Comparison of ENCODE assay signal across 8 mouse cellular contexts in the genomic region with DNA sequence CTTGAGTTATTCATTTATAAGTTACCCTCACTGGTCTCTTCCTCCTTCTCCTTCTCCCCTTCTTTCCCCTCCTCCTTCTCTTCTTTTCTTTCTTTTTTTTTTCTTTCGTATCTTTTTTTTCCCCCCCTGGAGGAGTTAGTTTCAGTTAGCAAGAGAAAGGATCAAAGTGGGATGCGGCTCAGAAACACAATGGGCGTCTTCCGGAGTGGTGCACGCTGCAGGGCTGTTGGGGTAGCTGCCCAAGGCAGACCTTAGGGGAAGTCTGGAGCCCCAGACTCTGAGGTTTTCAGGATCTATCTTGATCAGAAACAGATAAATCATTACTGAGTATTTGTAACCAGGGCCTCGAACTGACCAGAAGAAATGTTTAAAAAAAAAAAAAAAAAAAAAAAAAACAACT. TPM values are rescaled to one million over a fixed set of nuclear protein-coding genes. Genes with fewer than 3 reads are reported as not detected.
DNase-seq lines count a peak whose midpoint lies in the region; ATAC-seq and TF ChIP-seq lines count a peak whose summit lies in the region.

No protein-coding gene starts in this region.

- ATAC-seq in forebrain, embryonic 15.5 days (replicated peaks) = no peak
- ATAC-seq in liver, postnatal 0 days = no peak

- peaks cover 22% of the 10 kb centered on the region for H3K4me1 ChIP-seq in forebrain, embryonic 15.5 days
- H3K4me1 ChIP-seq in liver, postnatal 0 days (ENCODE audit: insufficient read depth) = peaks cover 7% of the 10 kb centered on the region; the same call in 1 of the 2 replicates

- TF ChIP-seq CTCF in liver, postnatal 0 days (IDR thresholded peaks at IDR 0.05; ENCODE audit: low read depth) = no peak

- no peaks in the 10 kb centered on the region for H3K36me3 ChIP-seq in forebrain, embryonic 15.5 days
- no peaks in the 10 kb centered on the region for H3K36me3 ChIP-seq in liver, postnatal 0 days (replicated peaks; ENCODE audit: insufficient read depth, low read length)

- H3K27ac ChIP-seq in forebrain, embryonic 15.5 days (replicated peaks) = no peak overlapping the region
- no peak overlapping the region for H3K27ac ChIP-seq in liver, postnatal 0 days (ENCODE audit: low read depth)

- DNase-seq in embryo, embryonic 10 days (ENCODE audit: low spot score) = peak; percentile 69
- DNase-seq in embryo, embryonic 9.5 days (ENCODE audit: extremely low spot score) = no peak
- DNase-seq in 3T3-L1 (ENCODE audit: low read depth, low spot score) = peak; percentile 36
- DNase-seq in liver, postnatal 0 days = no peak
- no peak for DNase-seq in cerebellum, adult 8-10 months
- no peak for DNase-seq in adrenal gland, postnatal 25 days
- no peak for DNase-seq in adipocyte (ENCODE audit: low spot score)

- no peaks in the 10 kb centered on the region for H3K9me3 ChIP-seq in forebrain, embryonic 15.5 days
- H3K9me3 ChIP-seq in liver, postnatal 0 days (ENCODE audit: low read length) = no peaks in the 10 kb centered on the region

- TF ChIP-seq EP300 in liver, postnatal 0 days (IDR thresholded peaks at IDR 0.05; ENCODE audit: low read depth) = no peak

- H3K4me2 ChIP-seq in forebrain, embryonic 15.5 days (replicated peaks) = peak overlapping the region; percentile 100
- H3K4me2 ChIP-seq in liver, postnatal 0 days (ENCODE audit: low read depth, low read length) = peak overlapping the region; percentile 94

- no peak overlapping the region for H3K9ac ChIP-seq in forebrain, embryonic 15.5 days (replicated peaks)
- no peak overlapping the region for H3K9ac ChIP-seq in liver, postnatal 0 days (replicated peaks)

- H3K27me3 ChIP-seq in forebrain, embryonic 15.5 days = peaks cover 32% of the 10 kb centered on the region; the same call in 1 of the 2 replicates
- peaks cover 16% of the 10 kb centered on the region for H3K27me3 ChIP-seq in liver, postnatal 0 days (ENCODE audit: insufficient read depth, low read length)

- H3K4me3 ChIP-seq in forebrain, embryonic 15.5 days = peak overlapping the region; percentile 62
- peak overlapping the region; percentile 66; the same call in 1 of the 2 replicates for H3K4me3 ChIP-seq in liver, postnatal 0 days (ENCODE audit: low read depth, low read length)

- 3% methylated on average over 6 of the region's 6 CpGs for WGBS in forebrain, embryonic 15.5 days
- 6% methylated on average over 6 of the region's 6 CpGs for WGBS in liver, postnatal 0 days (ENCODE audit: insufficient replicate concordance)

RNA-seq across cellular contexts. Expression of a gene that starts 1.5 kb away (rescaled TPM):
- 0.20 and 0.46 TPM in 2 replicates for polyA plus RNA-seq in forebrain, embryonic 15.5 days (2015; fragmentation: Nextera tagmentation; extraction: Ambion mirVana)
- 0.06 and 0.09 TPM in 2 replicates for polyA plus RNA-seq in liver, postnatal 0 days (2015; fragmentation: Nextera tagmentation; extraction: Ambion mirVana)
- 0.43 and 0.58 TPM in 2 replicates for total RNA-seq in adrenal gland, postnatal 25 days (2021)

Comparison
In these comparisons a context has a peak if more than half of its experiments do, and no peak if none do; other contexts are left out.
1. DNase-seq: peak in embryo, embryonic 10 days (single experiment) and 3T3-L1 (single experiment); none in embryo, embryonic 9.5 days (single experiment), liver, postnatal 0 days (single experiment), cerebellum, adult 8-10 months (single experiment), adrenal gland, postnatal 25 days (single experiment) and adipocyte (single experiment).